9 mouse cellular contexts compared by ENCODE assay signal in the genomic region with DNA sequence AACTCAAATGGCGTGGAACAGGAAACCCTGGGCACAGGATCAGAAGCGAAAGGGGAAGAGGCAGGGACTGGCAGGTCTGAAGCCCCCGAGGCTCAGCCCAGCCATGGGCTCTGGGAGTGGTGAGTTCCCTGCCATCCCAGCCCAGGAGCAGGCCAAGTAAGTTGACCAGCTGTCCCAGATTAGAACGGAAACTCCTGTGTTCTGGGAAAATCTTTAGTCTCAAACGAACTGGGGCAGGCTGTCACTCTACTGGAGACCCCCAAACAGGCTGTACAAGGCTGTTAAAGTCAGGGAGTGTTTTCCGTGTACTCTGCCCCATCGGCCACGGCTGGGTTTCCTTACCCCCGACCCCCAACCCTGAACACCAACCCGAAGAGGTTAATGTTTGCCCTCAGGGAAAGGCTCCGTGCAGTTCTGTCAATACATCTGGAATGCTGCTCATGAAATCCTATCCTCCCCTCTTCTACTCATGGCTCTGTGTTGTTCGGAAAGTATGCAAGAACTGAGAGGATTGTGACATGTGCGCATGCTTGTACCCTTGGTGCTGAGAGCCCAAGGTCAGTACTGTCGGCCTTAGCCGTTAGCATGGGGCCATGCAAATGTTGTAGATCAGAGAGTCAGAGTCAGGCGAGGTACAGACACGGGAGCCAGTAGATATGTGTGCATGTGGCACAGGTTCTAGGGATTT.
DNase-seq lines count a peak whose midpoint lies in the region; ATAC-seq and TF ChIP-seq lines count a peak whose summit lies in the region.
"Had no signal": no experiment of that assay in that cellular context is flagged by ENCODE, and none has a peak within 500 bp of the region (broad histone marks: within the 10 kb centered on the region; RNA-seq: fewer than 3 reads in every experiment).

No protein-coding gene starts in this region.

- TF ChIP-seq CTCF in gastrocnemius, adult 2 months (IDR thresholded peaks at IDR 0.05): no peak

- H3K27me3 ChIP-seq in liver, embryonic 11.5 days (replicated peaks; ENCODE audit: control insufficient read depth, insufficient read depth, low read length): no peaks in the 10 kb centered on the region
- no peaks in the 10 kb centered on the region for H3K27me3 ChIP-seq in embryonic facial prominence, embryonic 13.5 days
- no peaks in the 10 kb centered on the region for H3K27me3 ChIP-seq in liver, embryonic 15.5 days

- ATAC-seq in liver, embryonic 11.5 days (replicated peaks; ENCODE audit: low FRiP score): no peak
- ATAC-seq in embryonic facial prominence, embryonic 13.5 days (ENCODE audit: insufficient number of reproducible peaks, insufficient read depth, low FRiP score, low TSS enrichment, low read depth): peak; percentile 56; the same call in 1 of the 2 replicates
- peak; percentile 61; the same call in 1 of the 2 replicates for ATAC-seq in liver, embryonic 15.5 days (ENCODE audit: insufficient read depth)

- intact Hi-C loops in gastrocnemius, adult 2 months (cut with DNase I): no loop called here

- H3K4me2 ChIP-seq in liver, embryonic 11.5 days: no peak overlapping the region
- H3K4me2 ChIP-seq in embryonic facial prominence, embryonic 13.5 days: peak overlapping the region; percentile 43
- no peak overlapping the region for H3K4me2 ChIP-seq in liver, embryonic 15.5 days

- WGBS in liver, embryonic 11.5 days: 66% methylated on average over 17 of the region's 17 CpGs
- 9% methylated on average over 17 of the region's 17 CpGs for WGBS in embryonic facial prominence, embryonic 13.5 days
- 54% methylated on average over 17 of the region's 17 CpGs for WGBS in liver, embryonic 15.5 days (ENCODE audit: insufficient replicate concordance)

- H3K9ac ChIP-seq in liver, embryonic 11.5 days (ENCODE audit: low read depth, low read length): no peak overlapping the region
- H3K9ac ChIP-seq in embryonic facial prominence, embryonic 13.5 days: 0 out of 2 replicates have a peak overlapping the region, but pooled peaks have one; percentile 40
- H3K9ac ChIP-seq in liver, embryonic 15.5 days: no peak overlapping the region

- no peaks in the 10 kb centered on the region; the same call in 1 of the 2 replicates for H3K4me1 ChIP-seq in liver, embryonic 11.5 days (replicated peaks; ENCODE audit: control insufficient read depth, insufficient read depth, low read length)
- H3K4me1 ChIP-seq in embryonic facial prominence, embryonic 13.5 days: peaks cover 23% of the 10 kb centered on the region
- no peaks in the 10 kb centered on the region; the same call in 1 of the 2 replicates for H3K4me1 ChIP-seq in liver, embryonic 15.5 days (replicated peaks)

- H3K9me3 ChIP-seq in liver, embryonic 11.5 days (ENCODE audit: control insufficient read depth, low read length): no peaks in the 10 kb centered on the region
- no peaks in the 10 kb centered on the region for H3K9me3 ChIP-seq in embryonic facial prominence, embryonic 13.5 days
- no peaks in the 10 kb centered on the region for H3K9me3 ChIP-seq in liver, embryonic 15.5 days (replicated peaks)

- H3K27ac ChIP-seq in gastrocnemius, adult 2 months: peak overlapping the region; percentile 83
- H3K27ac ChIP-seq in liver, embryonic 11.5 days (ENCODE audit: low read depth, low read length): 0 out of 2 replicates have a peak overlapping the region, but pooled peaks have one; percentile 1
- H3K27ac ChIP-seq in embryonic facial prominence, embryonic 13.5 days: peak overlapping the region; percentile 87
- no peak overlapping the region for H3K27ac ChIP-seq in liver, embryonic 15.5 days (replicated peaks)

- H3K36me3 ChIP-seq in liver, embryonic 11.5 days (ENCODE audit: control insufficient read depth, insufficient read depth, low read length): no peaks in the 10 kb centered on the region
- no peaks in the 10 kb centered on the region for H3K36me3 ChIP-seq in embryonic facial prominence, embryonic 13.5 days
- H3K36me3 ChIP-seq in liver, embryonic 15.5 days (replicated peaks): no peaks in the 10 kb centered on the region

- DNase-seq in gastrocnemius, adult 2 months: peak; percentile 34
- no peak for DNase-seq in gastrocnemius, postnatal 25 days
- no peak for DNase-seq in liver, embryonic 11.5 days (ENCODE audit: low spot score)
- DNase-seq in liver: no peak
- no peak for DNase-seq in frontal cortex, postnatal 10 days (ENCODE audit: low spot score in 2 of 2)
- DNase-seq in neural tube, embryonic 10.5 days (ENCODE audit: extremely low spot score, low spot score): no peak
- DNase-seq: midbrain, embryonic 14.5 days had no signal

- no peak overlapping the region for H3K4me3 ChIP-seq in gastrocnemius, adult 2 months
- no peak overlapping the region for H3K4me3 ChIP-seq in liver, embryonic 11.5 days (ENCODE audit: low read depth, low read length)
- H3K4me3 ChIP-seq in embryonic facial prominence, embryonic 13.5 days: no peak overlapping the region
- no peak overlapping the region for H3K4me3 ChIP-seq in liver, embryonic 15.5 days (replicated peaks)
